Mouse (Mus musculus) erythroblast, embryonic 14.5 days (primary cell): ENCODE measurements around the gene Copb1. TPM values are rescaled to one million over a fixed set of nuclear protein-coding genes. Genes with fewer than 3 reads are reported as not detected.

Experiments
- H3K27me3 ChIP-seq: 2 replicates; pipeline ENCODE4 v1.6.1; 2012; ENCODE audit warnings: inconsistent platforms; ENCODE audit not compliant: control insufficient read depth
- H3K36me3 ChIP-seq: 2 replicates; pipeline ENCODE4 v1.6.1; 2012; ENCODE audit warnings: mild to moderate bottlenecking, inconsistent platforms; ENCODE audit not compliant: control insufficient read depth
- H3K4me1 ChIP-seq: 2 replicates; pipeline ENCODE4 v1.6.1; 2012; ENCODE audit warnings: inconsistent platforms; ENCODE audit not compliant: control insufficient read depth
- H3K4me3 ChIP-seq: replicated peaks from 2 replicates; pipeline ENCODE3; 2012; ENCODE audit warnings: moderate library complexity, mild to moderate bottlenecking, inconsistent platforms
- H3K9me3 ChIP-seq: 2 replicates; pipeline ENCODE4 v1.6.1; 2012; ENCODE audit warnings: low read length, inconsistent platforms, mixed read lengths; ENCODE audit not compliant: control insufficient read depth
- GATA1 ChIP-seq: IDR thresholded peaks from 2 replicates; pipeline ENCODE4 v1.6.1; 2012; ENCODE audit warnings: low read length, inconsistent platforms, mixed read lengths
- TAL1 ChIP-seq: IDR thresholded peaks from 3 replicates; pipeline ENCODE4 v1.6.1; 2012; ENCODE audit warnings: low read length, inconsistent platforms, mixed read lengths
- polyA plus RNA-seq: library from polyadenylated mRNA; stranded (reverse); fragments of >175 nt; gene quantifications from 2 replicates; pipeline ENCODE4 v1.2.3, GENCODE M21; 2012

Copb1 gene
- polyA plus RNA-seq, 1 experiment: 0.22 TPM

DNA sequence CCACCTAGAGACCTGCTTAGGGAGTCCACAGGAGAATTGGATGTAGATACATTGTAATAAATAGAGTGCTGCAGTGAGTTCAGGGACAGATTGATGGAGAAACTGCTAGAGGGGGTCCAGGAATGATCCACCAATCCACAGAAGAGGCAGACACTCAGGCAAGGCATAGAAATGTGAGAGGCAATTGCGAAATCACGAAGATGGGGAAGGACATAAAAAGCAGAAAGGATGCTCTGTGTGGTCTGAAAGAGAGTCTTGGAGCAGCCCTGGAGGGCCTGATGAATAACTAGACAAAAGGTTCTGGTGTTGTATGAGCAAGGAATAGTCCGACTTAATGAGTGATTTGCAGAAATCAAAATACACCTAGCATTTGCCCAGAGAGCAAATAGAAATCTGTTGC lies 71.8 kb downstream of the Copb1 start:
- Histone ChIP-seq H3K36me3 (no peaks in the 10 kb centered on the region), H3K27me3 (no peaks in the 10 kb centered on the region), H3K4me1 (no peaks in the 10 kb centered on the region), H3K4me3 (no peak overlapping the region), H3K9me3 (no peaks in the 10 kb centered on the region)
- TF ChIP-seq GATA1 (no peak), TAL1 (no peak)

- Histone ChIP-seq H3K4me1 (no peaks in the 10 kb centered on the region), H3K9me3 (no peaks in the 10 kb centered on the region), H3K4me3 (no peak overlapping the region), H3K36me3 (no peaks in the 10 kb centered on the region), H3K27me3 (no peaks in the 10 kb centered on the region)
- no peak for TF ChIP-seq TAL1
- no peak for TF ChIP-seq GATA1
Observed at GRCm38 (mm10) chr7:114181391-114181790, 73.1 kb downstream of the Copb1 start.

GRCm38 (mm10) chr7:114176588-114176987 lies 77.9 kb downstream of the Copb1 start:
- Histone ChIP-seq H3K27me3 (no peaks in the 10 kb centered on the region), H3K4me3 (no peak overlapping the region), H3K4me1 (no peaks in the 10 kb centered on the region), H3K36me3 (no peaks in the 10 kb centered on the region), H3K9me3 (no peaks in the 10 kb centered on the region)
- TF ChIP-seq TAL1 (no peak), GATA1 (no peak)

- Histone ChIP-seq H3K9me3 (no peaks in the 10 kb centered on the region), H3K4me1 (no peaks in the 10 kb centered on the region), H3K4me3 (no peak overlapping the region), H3K27me3 (no peaks in the 10 kb centered on the region), H3K36me3 (no peaks in the 10 kb centered on the region)
- TF ChIP-seq GATA1 (no peak), TAL1 (no peak)
Observed at GRCm38 (mm10) chr7:114171354-114172097, 83.0 kb downstream of the Copb1 start.

DNA sequence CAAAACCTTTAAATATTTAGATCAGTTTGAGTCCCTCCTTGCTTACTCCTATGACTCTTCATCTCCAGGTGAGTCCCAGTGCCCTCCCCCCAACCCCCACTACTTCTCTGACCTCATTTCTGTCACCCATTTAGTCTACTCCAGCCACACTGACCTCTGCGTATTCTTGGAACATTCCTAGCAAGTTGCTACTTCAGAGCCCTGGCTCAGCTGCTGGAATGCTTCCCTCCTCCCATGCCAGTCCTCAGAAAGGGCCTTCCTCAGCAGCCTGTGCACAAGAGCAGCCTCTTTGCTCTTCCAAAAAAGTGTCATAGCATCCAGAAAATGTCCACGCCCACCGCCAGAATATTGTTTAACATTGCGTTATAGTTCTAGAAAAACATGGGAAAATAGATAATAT lies 84.5 kb downstream of the Copb1 start:
- Histone ChIP-seq H3K4me1 (no peaks in the 10 kb centered on the region), H3K9me3 (no peaks in the 10 kb centered on the region), H3K4me3 (no peak overlapping the region), H3K27me3 (no peaks in the 10 kb centered on the region), H3K36me3 (no peaks in the 10 kb centered on the region)
- TF ChIP-seq GATA1: no peak
- TF ChIP-seq TAL1: no peak

- TF ChIP-seq GATA1 (no peak), TAL1 (no peak)
- Histone ChIP-seq H3K9me3 (no peaks in the 10 kb centered on the region), H3K4me1 (no peaks in the 10 kb centered on the region), H3K27me3 (no peaks in the 10 kb centered on the region), H3K4me3 (no peak overlapping the region), H3K36me3 (no peaks in the 10 kb centered on the region)
Observed at GRCm38 (mm10) chr7:114169381-114169780, 85.1 kb downstream of the Copb1 start.

Other genes starting within 250 kb of the Copb1 start
- 0.02 TPM in 1 of 2 replicates, not detected in the other for gene Rras2, start 136.9 kb downstream of the Copb1 start, polyA plus RNA-seq
- 0.78 and 1.1 TPM in 2 replicates for gene Psma1, start 21.4 kb upstream of the Copb1 start, polyA plus RNA-seq
- 0.01 TPM in 2 replicates for gene Pde3b, start 160.6 kb upstream of the Copb1 start, polyA plus RNA-seq